Comparison of ENCODE assay signal across 18 mouse cellular contexts in the genomic region with DNA sequence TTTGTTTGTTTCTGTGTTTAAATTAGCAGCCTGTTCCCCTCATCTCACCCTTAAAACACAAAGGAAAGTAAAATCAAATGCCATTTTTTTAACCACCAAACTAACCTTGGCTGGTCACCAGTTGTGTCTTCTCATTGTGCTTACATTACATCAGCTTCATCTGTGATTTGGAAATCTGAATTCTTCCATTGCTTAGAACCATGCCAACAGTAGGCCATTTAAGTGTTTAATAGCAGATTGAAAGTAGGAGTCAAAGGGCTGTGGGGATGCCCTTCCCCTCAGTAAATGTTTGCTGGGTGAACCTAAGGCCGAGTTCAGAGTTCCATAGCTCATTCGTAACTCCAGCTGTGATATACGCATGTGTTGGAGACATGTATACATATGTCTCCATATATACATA.
"Had no signal": no experiment of that assay in that cellular context is flagged by ENCODE, and none has a peak within 500 bp of the region (broad histone marks: within the 10 kb centered on the region; RNA-seq: fewer than 3 reads in every experiment).

No protein-coding gene starts in this region.

- H3K9me3 ChIP-seq: limb, embryonic 10.5 days; limb, embryonic 13.5 days; liver, embryonic 13.5 days; lung, embryonic 15.5 days; neural tube, embryonic 12.5 days; neural tube, embryonic 15.5 days; stomach, embryonic 15.5 days had no signal

- H3K36me3 ChIP-seq: limb, embryonic 10.5 days; limb, embryonic 13.5 days; liver, embryonic 13.5 days; lung, embryonic 15.5 days; neural tube, embryonic 12.5 days; neural tube, embryonic 15.5 days; stomach, embryonic 15.5 days had no signal

- H3K4me1 ChIP-seq: liver, embryonic 13.5 days; lung, embryonic 15.5 days; neural tube, embryonic 12.5 days; neural tube, embryonic 15.5 days; stomach, embryonic 15.5 days had no signal

- ATAC-seq: intestine, postnatal 0 days had no signal

- H3K27me3 ChIP-seq: limb, embryonic 13.5 days; liver, embryonic 13.5 days; lung, embryonic 15.5 days; neural tube, embryonic 12.5 days; neural tube, embryonic 15.5 days; stomach, embryonic 15.5 days had no signal

- H3K4me3 ChIP-seq: limb, embryonic 10.5 days; limb, embryonic 13.5 days; liver, embryonic 13.5 days; lung, embryonic 15.5 days; neural tube, embryonic 12.5 days; neural tube, embryonic 15.5 days; stomach, embryonic 15.5 days had no signal

- DNase-seq: kidney, adult 2 months; kidney, postnatal 36 days; liver, embryonic 13.5 days; lung, adult 18-20 months; midbrain, embryonic 14.5 days; right cerebral cortex, adult 18-20 months; right cerebral cortex, postnatal 14 days; right cerebral cortex, postnatal 4 days; thymus, postnatal 25 days had no signal

- H3K27ac ChIP-seq: kidney, postnatal 0 days; limb, embryonic 10.5 days; limb, embryonic 13.5 days; liver, embryonic 13.5 days; lung, embryonic 15.5 days; macrophage; neural tube, embryonic 12.5 days; neural tube, embryonic 15.5 days; stomach, embryonic 15.5 days had no signal

- H3K9ac ChIP-seq: limb, embryonic 13.5 days; liver, embryonic 13.5 days; lung, embryonic 15.5 days; neural tube, embryonic 12.5 days; neural tube, embryonic 15.5 days; stomach, embryonic 15.5 days had no signal

- H3K4me2 ChIP-seq: limb, embryonic 13.5 days; liver, embryonic 13.5 days; lung, embryonic 15.5 days; neural tube, embryonic 12.5 days; neural tube, embryonic 15.5 days; stomach, embryonic 15.5 days had no signal
